Mouse (Mus musculus) T-helper 2 cell (primary cell): ENCODE measurements at regions not wholly inside any gene's neighbourhood (a gene's known extent, or its start where the extent isn't known, plus 50 kb on each side); places are given as distances from the start of the nearest gene placed in this dataset.

Experiments
- in situ Hi-C: fragments of 300-600 bp; cut with MboI, MseI; formaldehyde crosslinking; loops from one replicate; pipeline ENCODE4 v1.15.1; 2025; ENCODE audit warnings: high pct_unique_total_duplicates

GRCm38 (mm10) chr12:110081831-110082615 lies 196.8 kb upstream of the Dio3 start:
- in situ Hi-C loops = no loop called here

GRCm38 (mm10) chr12:110082921-110083320 lies 195.9 kb upstream of the Dio3 start:
- in situ Hi-C loops = no loop called here

- in situ Hi-C loops = no loop called here
These were observed 195.4 kb upstream of the Dio3 start for GRCm38 (mm10) chr12:110083471-110083870.

- in situ Hi-C loops = no loop called here
These were observed 191.9 kb upstream of the Dio3 start for GRCm38 (mm10) chr12:110086921-110087320.

- in situ Hi-C loops = no loop called here
These were observed 191.1 kb upstream of the Dio3 start for GRCm38 (mm10) chr12:110087812-110088211.

DNA sequence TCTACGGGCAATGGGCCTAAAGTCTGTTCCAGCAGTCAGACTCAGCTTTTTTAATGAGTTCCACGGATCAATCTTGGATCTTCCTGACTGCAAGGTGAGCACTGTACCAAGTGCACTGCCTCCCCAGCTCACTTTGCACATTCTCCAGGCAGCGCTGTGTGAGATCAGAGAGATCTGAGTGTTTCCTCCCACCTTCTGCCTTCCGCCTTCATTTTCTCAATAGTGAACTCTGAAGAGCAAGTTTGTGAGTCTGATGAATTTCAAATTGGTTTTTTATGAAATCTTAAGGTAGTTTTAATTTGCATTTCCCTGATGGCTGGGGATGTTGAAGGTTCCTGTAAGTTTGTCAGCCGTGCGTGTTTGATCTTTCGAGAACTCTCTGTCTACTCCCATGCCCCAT lies 176.7 kb upstream of the Dio3 start:
- in situ Hi-C loops = no loop called here

- in situ Hi-C loops = no loop called here
These were observed 166.7 kb upstream of the Dio3 start for GRCm38 (mm10) chr12:110112051-110112722.

DNA sequence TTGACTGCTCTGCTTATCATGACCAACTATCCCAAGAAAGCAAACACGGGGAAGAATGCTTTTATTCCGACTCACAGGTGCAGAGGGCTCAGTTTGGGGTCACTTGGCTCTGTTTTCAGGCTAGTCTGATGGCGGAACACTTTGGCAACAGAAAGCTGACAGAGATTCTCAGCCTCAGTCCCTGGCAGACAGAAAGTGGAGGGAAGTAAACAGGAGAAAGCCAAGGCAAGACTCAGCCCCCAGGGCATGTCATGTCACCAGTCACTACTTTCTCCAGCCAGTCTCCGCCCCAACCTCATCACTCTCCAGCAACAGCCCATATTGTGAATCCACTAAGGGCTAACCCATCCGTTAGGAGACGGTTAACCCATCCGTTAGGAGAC lies 166.2 kb upstream of the Dio3 start:
- in situ Hi-C loops = no loop called here

DNA sequence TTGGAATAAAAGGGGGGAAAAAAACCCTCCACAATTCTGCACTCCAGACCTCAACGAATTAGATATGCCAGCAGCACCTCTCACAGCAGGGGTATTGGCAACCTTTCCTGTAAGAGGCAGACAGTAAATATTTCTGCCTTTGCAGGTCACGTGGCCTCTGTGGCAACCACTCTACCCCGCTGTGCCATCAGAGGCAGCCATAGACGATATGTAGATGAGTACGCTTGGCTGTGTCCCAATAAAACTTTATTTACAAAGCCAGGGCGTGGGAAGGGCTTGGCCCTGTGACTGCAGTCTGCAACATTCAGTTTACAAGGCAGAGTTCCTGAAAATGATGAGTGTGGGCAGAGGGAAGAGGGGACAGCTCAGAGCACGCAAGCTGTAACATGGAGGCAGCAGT lies 158.7 kb upstream of the Dio3 start:
- in situ Hi-C loops = no loop called here

DNA sequence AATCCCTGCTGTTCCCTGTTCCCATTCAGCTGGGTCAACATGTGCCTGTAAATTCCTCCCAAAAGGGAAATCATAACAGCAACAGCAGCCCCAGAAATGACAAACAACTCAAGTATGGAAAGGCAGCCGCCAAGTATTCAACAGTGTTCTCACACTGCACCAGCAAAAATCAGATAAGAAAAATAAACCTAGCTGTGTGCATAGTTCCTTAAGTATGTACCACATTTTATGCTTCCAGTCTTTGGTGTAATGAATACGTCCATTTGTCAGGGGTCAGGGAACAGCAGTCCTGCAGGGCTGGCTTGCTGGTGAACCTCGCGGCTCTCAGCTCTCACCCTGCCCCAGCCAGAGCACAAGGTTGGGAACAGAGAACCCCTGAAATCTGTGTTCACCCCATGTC lies 155.9 kb upstream of the Dio3 start:
- in situ Hi-C loops = no loop called here

DNA sequence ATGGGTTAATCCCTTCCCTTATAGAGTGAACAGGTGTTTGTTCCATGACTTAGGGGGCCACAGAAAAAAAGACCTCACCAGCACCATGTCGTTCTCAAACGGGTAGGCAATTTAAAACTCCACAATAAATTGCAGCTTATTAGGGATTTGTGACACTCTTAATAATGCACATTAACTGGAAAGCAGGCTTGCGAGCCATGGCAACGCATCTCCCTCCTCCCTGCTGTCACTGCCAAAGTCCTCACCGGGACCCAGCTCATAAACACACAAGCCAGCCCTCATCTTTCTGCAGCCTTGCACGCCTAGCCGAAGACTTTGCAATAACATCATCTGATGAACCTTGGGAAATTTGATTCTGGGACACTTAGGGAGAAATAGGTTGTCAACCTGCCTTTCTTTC lies 152.3 kb upstream of the Dio3 start:
- in situ Hi-C loops = no loop called here

GRCm38 (mm10) chr12:110145379-110145778 lies 133.5 kb upstream of the Dio3 start:
- in situ Hi-C loops = no loop called here

DNA sequence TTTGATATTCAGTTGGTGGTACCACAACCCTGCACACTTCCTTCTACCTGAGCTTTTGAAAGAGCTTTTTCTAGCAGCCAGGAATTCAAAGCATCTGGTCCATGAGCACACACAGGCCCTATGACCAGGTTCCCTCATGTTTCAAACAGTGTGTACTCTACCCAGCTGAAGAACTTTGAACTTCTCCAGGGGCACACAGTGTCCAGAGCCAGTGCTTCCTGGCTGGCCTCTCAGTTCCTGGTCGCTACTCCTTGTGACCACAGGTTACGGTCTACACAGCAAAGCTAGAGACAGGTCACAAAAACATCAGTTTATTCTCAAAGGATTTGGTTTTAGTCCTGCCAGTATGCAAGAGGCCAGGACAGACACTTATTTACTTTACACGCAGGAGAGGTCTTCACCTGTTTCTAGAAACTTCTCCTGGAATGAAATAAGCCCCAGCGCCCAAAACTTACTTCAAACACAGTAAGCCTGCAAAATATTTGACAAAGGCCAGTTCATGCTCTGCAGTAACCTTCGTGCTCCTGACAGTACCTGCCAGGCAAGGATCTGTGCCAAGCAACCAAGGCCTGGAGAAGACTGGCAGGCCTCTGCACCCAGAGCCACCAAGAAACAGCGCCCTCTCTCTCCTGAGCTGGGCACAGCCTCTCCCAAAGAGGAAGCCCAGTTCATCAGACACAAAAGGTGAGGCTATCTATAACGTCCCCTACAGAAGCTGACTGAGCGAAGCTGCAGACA lies 124.5 kb upstream of the Dio3 start:
- in situ Hi-C loops = no loop called here

DNA sequence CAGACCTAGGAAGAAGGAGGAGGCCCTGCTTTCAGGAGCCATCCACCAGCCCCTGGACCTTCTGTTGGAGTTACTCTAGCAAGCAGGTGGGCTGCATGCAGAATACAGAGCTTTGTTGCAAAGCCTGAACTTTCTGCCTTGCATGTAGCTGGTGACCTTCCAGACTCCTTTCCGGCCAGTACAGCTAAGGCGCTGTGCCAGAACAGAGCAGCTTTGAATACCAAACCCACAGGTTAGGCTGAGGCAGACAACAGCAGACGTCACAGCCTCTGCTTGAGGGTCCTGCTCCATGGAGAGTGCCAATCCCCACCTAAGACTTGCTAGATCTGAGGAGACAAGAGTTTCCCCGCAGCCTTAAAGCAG lies 123.9 kb upstream of the Dio3 start:
- in situ Hi-C loops = no loop called here

DNA sequence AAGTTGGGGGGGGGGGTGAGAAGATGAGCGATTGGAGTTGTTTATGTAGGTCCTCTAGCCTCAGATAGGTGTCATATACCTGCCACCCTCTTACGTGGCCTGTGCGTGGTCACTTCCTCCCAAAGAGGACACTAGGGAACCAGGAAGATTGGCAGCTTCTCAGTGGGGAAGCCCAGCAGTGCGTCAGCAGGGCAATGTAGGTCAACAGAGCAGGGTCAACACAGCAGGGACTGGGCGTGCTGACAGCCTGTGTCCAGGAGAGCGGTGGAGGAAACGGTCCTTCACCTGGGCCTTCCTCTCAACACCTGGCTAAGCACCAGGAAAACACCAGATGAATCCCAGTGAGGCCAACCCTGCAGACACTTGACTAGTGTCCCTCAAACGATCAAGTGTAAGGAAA lies 122.4 kb upstream of the Dio3 start:
- in situ Hi-C loops = no loop called here

- in situ Hi-C loops = no loop called here
These were observed 120.7 kb upstream of the Dio3 start for GRCm38 (mm10) chr12:110157998-110158747.

DNA sequence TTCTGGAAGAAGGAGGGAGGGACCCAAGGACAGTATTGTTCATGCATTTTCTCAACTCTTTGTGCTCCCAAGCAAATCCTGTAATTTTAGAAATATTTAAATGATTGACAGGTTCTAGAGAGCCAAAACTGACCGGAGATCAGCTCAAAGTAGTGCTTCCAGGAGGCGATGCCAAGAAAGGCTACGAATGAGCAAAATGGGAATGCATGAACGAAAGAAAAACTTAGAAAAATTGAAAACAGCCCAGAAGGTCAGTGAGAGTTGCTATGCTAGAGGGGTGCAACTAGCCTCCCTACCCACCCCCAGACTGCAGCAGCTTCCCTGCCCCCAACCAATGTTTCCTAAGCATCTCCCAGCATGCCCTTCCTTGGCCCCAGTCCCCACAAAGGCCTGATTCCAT lies 117.6 kb upstream of the Dio3 start:
- in situ Hi-C loops = no loop called here

DNA sequence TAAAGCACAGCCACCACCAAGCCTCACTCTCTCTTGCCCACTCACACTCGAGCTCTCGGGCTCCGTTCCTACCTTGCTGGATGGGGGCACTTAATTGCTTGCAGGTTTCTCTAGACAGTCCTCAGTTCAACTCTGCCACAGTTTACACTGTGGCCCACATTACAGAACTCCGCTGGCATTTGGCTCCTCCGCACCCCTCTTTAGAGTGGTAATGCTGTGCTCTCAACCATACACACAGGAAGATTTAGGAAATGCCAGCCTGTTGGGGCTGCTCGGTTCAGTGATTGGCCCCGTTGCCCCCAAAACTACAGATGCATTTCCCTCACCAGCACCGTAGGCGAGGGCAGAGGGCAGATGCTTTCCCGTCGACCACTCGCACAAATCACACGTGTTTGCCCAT lies 113.4 kb upstream of the Dio3 start:
- in situ Hi-C loops = no loop called here

DNA sequence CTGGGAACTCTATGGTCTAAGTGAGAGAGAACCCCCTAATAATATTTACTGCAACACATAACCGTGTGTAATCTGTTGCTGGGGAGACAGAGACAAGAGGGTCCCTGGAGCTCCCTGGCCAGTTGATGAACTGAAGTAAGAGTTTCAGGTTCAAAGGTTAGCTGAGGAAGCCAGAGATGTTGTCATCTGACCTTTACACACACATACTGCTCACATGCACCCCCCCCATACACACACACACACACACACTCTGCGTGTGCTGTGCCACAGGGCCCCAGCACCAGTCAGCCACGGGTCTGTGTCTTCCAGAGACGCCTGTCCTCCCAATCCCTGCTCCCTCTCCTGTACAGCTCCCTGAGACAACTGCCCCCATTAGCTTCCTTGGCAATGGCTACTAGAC lies 110.5 kb upstream of the Dio3 start:
- in situ Hi-C loops = no loop called here

GRCm38 (mm10) chr12:110169261-110169660 lies 109.6 kb upstream of the Dio3 start:
- in situ Hi-C loops = no loop called here

- in situ Hi-C loops = no loop called here
These were observed 108.4 kb upstream of the Dio3 start for GRCm38 (mm10) chr12:110170496-110170895.

- in situ Hi-C loops = no loop called here
These were observed 101.0 kb upstream of the Dio3 start for GRCm38 (mm10) chr12:110177826-110178225.
